Mouse (Mus musculus): ENCODE results near the gene Mxd4.

- TF ChIP-seq CTCF (IDR thresholded peaks at IDR 0.05; ENCODE audit: low read depth, low read length) = no peak
- TF ChIP-seq POLR2A (IDR thresholded peaks at IDR 0.05; ENCODE audit: extremely low read depth, insufficient read depth, low read length) = no peak
Measured at GRCm38 (mm10) chr5:34185051-34185580, 2.4 kb downstream of the Mxd4 start.

Measured in liver, adult 2 months (tissue).